Mouse (Mus musculus) limb, embryonic 12.5 days (tissue): ENCODE data around the gene Nalcn. TPM values are rescaled to one million over a fixed set of nuclear protein-coding genes. Genes with fewer than 3 reads are reported as not detected.

Experiments
- ATAC-seq: fragments of 200-750 bp; cut with Nextera tagmentation; 2 replicates; pipeline ENCODE4 v1.8.0; 2017; ENCODE audit warnings: low read depth, moderate TSS enrichment; ENCODE audit not compliant: insufficient number of reproducible peaks, insufficient read depth, low FRiP score, low TSS enrichment
- H3K27ac ChIP-seq: fragments of 300-500 bp; sonication (generic); 2 replicates; pipeline ENCODE4 v1.5.1; 2016; ENCODE audit warnings: mild to moderate bottlenecking, moderate library complexity
- H3K27me3 ChIP-seq: fragments of 300-500 bp; sonication (generic); 2 replicates; pipeline ENCODE4 v1.6.1; 2016; ENCODE audit warnings: mild to moderate bottlenecking, moderate library complexity
- H3K36me3 ChIP-seq: fragments of 300-500 bp; sonication (generic); 2 replicates; pipeline ENCODE4 v1.6.1; 2016; ENCODE audit warnings: mild to moderate bottlenecking, moderate library complexity
- H3K4me1 ChIP-seq: fragments of 300-500 bp; sonication (generic); replicated peaks from 2 replicates; pipeline ENCODE4 v1.6.1; 2016
- H3K4me2 ChIP-seq: fragments of 300-500 bp; sonication (generic); 2 replicates; pipeline ENCODE4 v1.6.1; 2016; ENCODE audit warnings: mild to moderate bottlenecking, moderate library complexity
- H3K4me3 ChIP-seq: fragments of 300-500 bp; sonication (generic); replicated peaks from 2 replicates; pipeline ENCODE4 v1.5.1; 2016; ENCODE audit warnings: mild to moderate bottlenecking
- H3K9ac ChIP-seq: fragments of 300-500 bp; sonication (generic); replicated peaks from 2 replicates; pipeline ENCODE4 v1.6.1; 2016; ENCODE audit warnings: mild to moderate bottlenecking, moderate library complexity
- H3K9me3 ChIP-seq: fragments of 300-500 bp; sonication (generic); 2 replicates; pipeline ENCODE4 v1.6.1; 2016; ENCODE audit warnings: mild to moderate bottlenecking, moderate library complexity
- WGBS: fragments of 180-500 bp; shearing (Covaris S2); methylation state at CpG from one replicate; pipeline ENCODE4 v1.1.7; 2016; 5-methylcytosine and 5-hydroxymethylcytosine counted together
- polyA plus RNA-seq: library from polyadenylated mRNA; unstranded; fragments of >200 nt; fragmentation: Nextera tagmentation; extraction: Ambion mirVana; gene quantifications from 2 replicates; pipeline ENCODE4 v1.2.1, GENCODE M21; 2016

Nalcn gene
- polyA plus RNA-seq, 1 experiment from 2014 or later: 0.45 TPM

DNA sequence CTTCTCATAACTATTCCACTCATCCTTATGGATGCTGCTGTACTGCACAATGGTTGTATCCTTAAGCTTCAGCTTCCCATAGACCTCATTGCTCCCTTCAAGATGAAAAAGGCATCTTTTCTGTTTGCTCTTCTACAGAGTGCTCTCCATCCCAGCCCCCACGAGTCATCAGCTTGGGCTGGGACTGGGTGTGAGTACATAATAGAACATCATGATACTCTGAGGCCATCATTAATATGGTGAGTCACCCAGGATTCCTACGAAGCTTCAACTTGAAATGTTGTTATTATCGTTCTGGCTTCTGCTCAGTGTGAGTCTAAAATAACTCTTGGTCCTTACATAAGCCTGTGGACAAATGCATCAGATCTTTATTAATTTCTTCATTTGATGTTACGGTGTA lies 314.6 kb downstream of the Nalcn start:
- Histone ChIP-seq H3K36me3 (no peaks in the 10 kb centered on the region), H3K4me2 (no peak overlapping the region), H3K27me3 (no peaks in the 10 kb centered on the region), H3K4me3 (no peak overlapping the region), H3K27ac (no peak overlapping the region), H3K9ac (no peak overlapping the region), H3K4me1 (no peaks in the 10 kb centered on the region), H3K9me3 (no peaks in the 10 kb centered on the region)
- WGBS: 87% methylated on average over 4 of the region's 4 CpGs
- ATAC-seq: no peak

DNA sequence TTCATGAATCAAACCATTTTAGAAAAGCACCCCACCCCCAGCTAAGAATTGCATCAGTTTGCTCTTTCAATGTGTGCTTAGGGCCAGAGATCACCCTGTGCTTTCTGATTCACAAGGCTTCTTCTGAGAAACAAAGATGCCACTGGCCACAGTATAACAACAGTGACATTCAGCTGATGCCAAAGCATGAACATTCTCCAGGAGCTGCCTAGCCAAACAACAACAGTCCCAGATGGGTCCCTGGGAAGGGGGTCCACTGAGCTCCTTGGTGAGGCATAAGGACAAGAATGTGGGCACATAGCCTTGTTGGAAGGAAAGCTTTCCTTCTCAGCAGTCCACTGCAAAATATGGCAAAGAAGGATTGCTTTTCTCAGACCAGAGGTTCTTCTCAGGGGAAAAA lies 330.9 kb downstream of the Nalcn start:
- H3K4me2 ChIP-seq: no peak overlapping the region
- no peak overlapping the region for H3K27ac ChIP-seq
- no peaks in the 10 kb centered on the region for H3K9me3 ChIP-seq
- H3K9ac ChIP-seq: no peak overlapping the region
- no peaks in the 10 kb centered on the region for H3K27me3 ChIP-seq
- H3K4me3 ChIP-seq: no peak overlapping the region
- H3K36me3 ChIP-seq: no peaks in the 10 kb centered on the region
- no peaks in the 10 kb centered on the region for H3K4me1 ChIP-seq
- no peak for ATAC-seq

DNA sequence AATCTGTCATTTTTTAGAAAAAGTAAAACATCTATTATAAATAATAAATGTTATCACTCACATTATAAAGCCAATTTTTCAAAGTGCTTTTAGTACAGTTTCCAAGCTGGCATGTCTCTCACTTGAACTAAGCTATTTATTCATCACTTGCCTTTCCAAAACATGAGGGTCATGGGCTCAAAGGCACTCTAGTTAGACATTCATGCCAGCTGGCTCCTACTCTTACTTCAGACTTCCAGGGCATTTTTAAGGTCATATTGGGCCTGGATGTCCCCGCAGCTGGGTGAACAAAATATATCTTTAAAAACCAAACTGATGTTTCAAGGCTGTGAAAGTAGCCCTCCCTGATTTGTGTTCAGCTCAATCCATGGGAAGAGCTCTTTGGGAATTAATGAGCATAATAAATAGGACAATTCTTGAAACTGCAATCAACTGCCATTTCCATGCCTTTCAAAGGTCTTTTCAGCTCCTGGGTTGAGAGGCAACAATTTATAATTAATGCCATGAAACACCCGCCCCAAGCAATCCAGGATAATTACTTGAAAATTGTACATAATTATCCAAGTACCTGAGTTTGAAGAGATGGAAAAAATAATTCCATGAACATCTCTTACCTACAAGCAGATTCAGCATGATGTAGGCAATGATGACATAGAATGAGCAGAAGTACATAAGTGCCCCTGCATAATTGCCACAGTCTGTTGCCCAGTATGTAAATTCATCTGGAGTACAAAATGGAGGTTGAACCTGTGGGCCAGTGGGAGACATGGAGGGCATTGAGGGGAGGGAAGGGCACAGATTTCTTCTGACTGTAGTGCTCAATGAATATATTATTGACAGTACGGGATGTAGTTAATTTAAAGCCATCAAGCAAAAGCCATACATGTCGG lies 335.6 kb downstream of the Nalcn start:
- no peak for ATAC-seq
- WGBS: 86% methylated on average over 4 of the region's 4 CpGs
- Histone ChIP-seq H3K27ac (no peak overlapping the region), H3K9me3 (no peaks in the 10 kb centered on the region), H3K4me2 (no peak overlapping the region), H3K36me3 (no peaks in the 10 kb centered on the region), H3K9ac (no peak overlapping the region), H3K27me3 (no peaks in the 10 kb centered on the region), H3K4me1 (no peaks in the 10 kb centered on the region), H3K4me3 (no peak overlapping the region)

DNA sequence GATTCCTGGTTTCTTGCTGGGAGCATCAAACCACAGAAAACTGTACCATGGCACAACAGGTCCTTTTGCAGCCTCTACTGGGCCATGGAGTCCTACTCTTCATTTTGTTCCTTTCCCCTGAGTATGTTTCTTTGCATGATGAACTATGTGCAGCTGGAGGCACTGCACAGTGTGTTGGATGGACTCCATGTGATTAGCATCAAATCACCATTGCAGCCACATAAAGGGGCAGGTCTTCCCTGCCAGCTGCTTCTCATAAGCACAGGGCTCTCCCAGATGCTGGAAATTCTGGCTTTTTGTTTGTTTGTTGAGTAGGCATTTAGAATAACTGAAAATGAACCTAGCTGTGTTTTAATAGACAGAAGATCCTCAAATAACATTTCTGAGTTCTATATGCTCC lies 344.8 kb downstream of the Nalcn start:
- no peak overlapping the region for H3K4me3 ChIP-seq
- H3K27me3 ChIP-seq: no peaks in the 10 kb centered on the region
- H3K4me1 ChIP-seq: no peaks in the 10 kb centered on the region
- no peak overlapping the region for H3K9ac ChIP-seq
- H3K9me3 ChIP-seq: no peaks in the 10 kb centered on the region
- no peak overlapping the region for H3K27ac ChIP-seq
- no peak for ATAC-seq
- H3K4me2 ChIP-seq: no peak overlapping the region
- no peaks in the 10 kb centered on the region for H3K36me3 ChIP-seq

DNA sequence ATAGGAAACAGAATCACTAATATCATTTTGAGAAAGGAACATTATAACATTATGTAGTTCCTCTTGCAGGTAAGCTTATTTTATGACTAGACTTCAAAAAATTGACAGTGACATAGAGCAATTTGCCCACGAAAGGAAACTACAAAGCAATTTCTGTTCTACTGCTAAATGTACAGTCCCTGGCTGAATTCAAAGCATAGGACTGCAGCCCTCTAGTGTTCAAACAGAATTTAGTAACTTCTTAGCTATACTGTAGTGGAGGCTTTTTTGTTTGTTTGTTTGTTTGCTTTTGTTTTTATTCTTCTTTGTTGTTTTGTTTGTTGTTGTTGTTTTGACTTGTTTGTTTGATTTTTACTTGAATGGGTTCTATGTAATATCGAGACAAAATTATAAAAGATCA lies 354.8 kb downstream of the Nalcn start:
- WGBS: 55% methylated on average over 2 of the region's 2 CpGs
- H3K4me1 ChIP-seq: no peaks in the 10 kb centered on the region
- H3K4me3 ChIP-seq: no peak overlapping the region
- no peak overlapping the region for H3K27ac ChIP-seq
- H3K36me3 ChIP-seq: no peaks in the 10 kb centered on the region
- H3K9me3 ChIP-seq: no peaks in the 10 kb centered on the region
- ATAC-seq: no peak
- H3K27me3 ChIP-seq: no peaks in the 10 kb centered on the region
- H3K4me2 ChIP-seq: no peak overlapping the region
- no peak overlapping the region for H3K9ac ChIP-seq

DNA sequence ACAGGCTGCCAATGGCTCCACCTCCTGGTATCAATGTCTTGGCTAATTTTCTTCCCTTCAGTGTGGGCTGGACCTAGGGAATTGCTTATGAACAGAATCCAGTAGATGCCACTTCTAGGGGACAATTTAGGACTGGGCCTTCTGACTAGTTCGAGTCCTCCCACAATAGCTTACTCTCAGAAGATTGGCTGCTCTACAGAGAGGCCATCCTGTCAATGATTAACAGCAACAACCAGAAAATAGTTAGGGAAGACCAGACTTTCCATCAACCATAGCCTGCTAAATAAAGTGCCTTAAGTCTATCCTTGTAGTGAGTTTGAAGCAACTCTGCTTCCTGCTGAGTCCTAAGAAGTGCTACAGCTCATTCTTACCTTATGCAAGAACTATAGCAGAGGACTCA lies 386.2 kb downstream of the Nalcn start:
- H3K9ac ChIP-seq: no peak overlapping the region
- H3K4me2 ChIP-seq: no peak overlapping the region
- H3K36me3 ChIP-seq: no peaks in the 10 kb centered on the region
- no peak overlapping the region for H3K4me3 ChIP-seq
- peaks cover 3% of the 10 kb centered on the region; the same call in 1 of the 2 replicates for H3K4me1 ChIP-seq
- H3K27ac ChIP-seq: no peak overlapping the region
- ATAC-seq: no peak
- no peaks in the 10 kb centered on the region for H3K9me3 ChIP-seq
- no peaks in the 10 kb centered on the region for H3K27me3 ChIP-seq
- WGBS: 53% methylated on average over 1 of the region's 1 CpGs

DNA sequence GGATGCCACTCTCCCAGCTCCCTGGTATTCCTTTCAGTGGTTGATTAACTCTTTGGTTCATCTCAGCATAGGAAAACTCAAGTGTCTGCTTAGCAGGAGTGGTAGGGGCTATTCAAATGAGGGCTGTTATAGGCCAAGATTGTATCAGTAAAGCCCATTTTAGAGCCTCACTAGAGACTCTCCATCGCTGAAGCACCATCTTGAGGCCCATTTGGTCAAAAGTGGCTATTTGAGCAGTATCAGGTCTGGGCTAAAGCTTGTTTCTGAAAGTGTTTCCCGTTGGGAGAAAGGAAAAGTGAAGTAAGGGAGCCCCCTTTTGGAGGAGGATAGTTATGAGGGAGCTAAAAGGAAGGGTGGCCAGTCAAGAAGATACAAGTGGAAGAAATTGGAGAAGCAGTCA lies 387.0 kb downstream of the Nalcn start:
- Histone ChIP-seq H3K9ac (no peak overlapping the region), H3K4me1 (peaks cover 3% of the 10 kb centered on the region; the same call in 1 of the 2 replicates), H3K4me2 (no peak overlapping the region), H3K4me3 (no peak overlapping the region), H3K36me3 (no peaks in the 10 kb centered on the region), H3K27me3 (no peaks in the 10 kb centered on the region), H3K27ac (no peak overlapping the region), H3K9me3 (no peaks in the 10 kb centered on the region)
- ATAC-seq: no peak
- WGBS: 12% methylated on average over 2 of the region's 2 CpGs

DNA sequence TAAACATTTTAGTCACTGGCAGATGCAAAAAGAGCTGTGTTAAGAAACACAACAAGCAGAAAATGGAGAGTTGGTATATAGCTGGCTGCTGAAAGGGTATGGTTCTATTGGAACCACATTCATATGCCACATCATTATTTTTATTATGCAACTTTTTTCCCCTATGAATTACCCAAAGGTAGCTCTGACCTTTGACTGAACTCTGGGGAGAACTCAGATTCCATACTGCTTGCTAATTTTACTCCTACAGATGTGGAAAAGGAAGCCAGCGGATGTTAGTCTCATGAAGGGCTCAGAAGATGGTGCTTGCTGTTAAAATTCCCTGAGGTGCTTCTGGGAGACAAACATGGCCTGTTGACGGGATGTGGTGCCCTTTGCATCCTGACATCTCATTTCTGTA lies 389.9 kb downstream of the Nalcn start:
- Histone ChIP-seq H3K27me3 (no peaks in the 10 kb centered on the region), H3K4me1 (peaks cover 3% of the 10 kb centered on the region; the same call in 1 of the 2 replicates), H3K4me2 (no peak overlapping the region), H3K4me3 (no peak overlapping the region), H3K9me3 (no peaks in the 10 kb centered on the region), H3K36me3 (no peaks in the 10 kb centered on the region), H3K9ac (no peak overlapping the region), H3K27ac (no peak overlapping the region)
- ATAC-seq: no peak
- WGBS: 65% methylated on average over 2 of the region's 2 CpGs

DNA sequence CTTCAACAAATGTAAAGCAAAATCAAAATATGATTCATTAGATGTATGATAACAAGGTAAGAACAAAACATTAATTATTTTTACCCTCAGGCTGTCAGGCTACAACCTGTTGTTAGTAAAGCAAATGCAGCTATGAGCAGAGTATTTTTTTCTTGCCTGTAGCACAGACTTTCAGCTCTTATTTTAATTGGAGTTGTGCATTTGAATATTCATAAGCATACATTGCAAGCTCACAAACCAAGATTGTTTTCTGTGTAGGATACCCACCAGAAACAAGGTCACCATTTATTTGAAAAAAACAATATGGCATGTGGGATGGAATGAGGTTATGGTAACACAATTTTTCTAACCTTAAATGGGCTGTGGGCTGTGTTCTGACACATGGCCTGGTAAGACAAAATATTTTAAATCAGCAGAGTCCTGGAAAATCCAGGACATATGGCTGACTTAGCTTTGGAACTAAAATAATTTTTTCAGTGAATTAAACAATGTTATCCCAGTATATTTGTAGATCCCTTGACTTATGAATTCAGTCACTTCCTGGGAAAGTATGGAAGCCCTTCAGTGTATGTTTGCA lies 394.2 kb downstream of the Nalcn start:
- H3K9me3 ChIP-seq: no peaks in the 10 kb centered on the region
- no peaks in the 10 kb centered on the region for H3K27me3 ChIP-seq
- peaks cover 3% of the 10 kb centered on the region; the same call in 1 of the 2 replicates for H3K4me1 ChIP-seq
- H3K36me3 ChIP-seq: no peaks in the 10 kb centered on the region
- no peak overlapping the region for H3K4me3 ChIP-seq
- H3K9ac ChIP-seq: no peak overlapping the region
- H3K27ac ChIP-seq: no peak overlapping the region
- no peak overlapping the region for H3K4me2 ChIP-seq
- no peak for ATAC-seq

Other genes starting within 250 kb of the Nalcn start
- gene Itgbl1, start 32.8 kb upstream of the Nalcn start, polyA plus RNA-seq: 0.06 and 0.10 TPM in 2 replicates